Mouse (Mus musculus): Measurements from ENCODE around the gene Fbxw18.
"Not testable (repeated sequence)": the region's sequence is repeated elsewhere in the genome, so short reads cannot be mapped to it uniquely, and the experiment has no call there.

- TF ChIP-seq POLR2A (IDR thresholded peaks at IDR 0.05; ENCODE audit: low read depth, low read length); CTCF (conservative IDR thresholded peaks at IDR 0.05; ENCODE audit: insufficient read depth, insufficient read length, low read depth, low read length): not testable (repeated sequence)
These were observed 43.5 kb upstream of the Fbxw18 start, which contains the start of gene Fbxw26 for GRCm38 (mm10) chr9:109745989-109746388.

All from kidney, adult 2 months (tissue).